Mouse (Mus musculus): Measurements from ENCODE around the gene F7.
"Not testable (repeated sequence)": the region's sequence is repeated elsewhere in the genome, so short reads cannot be mapped to it uniquely, and the experiment has no call there.

Gene F7

GRCm38 (mm10) chr8:13028482-13028881 is 2.6 kb downstream of the F7 start:
- no peak for DNase-seq (ENCODE audit: low read depth, low spot score)

- no peak for DNase-seq (ENCODE audit: low read depth, low spot score)
Observed at GRCm38 (mm10) chr8:13036346-13036812, 10.5 kb downstream of the F7 start.

DNA sequence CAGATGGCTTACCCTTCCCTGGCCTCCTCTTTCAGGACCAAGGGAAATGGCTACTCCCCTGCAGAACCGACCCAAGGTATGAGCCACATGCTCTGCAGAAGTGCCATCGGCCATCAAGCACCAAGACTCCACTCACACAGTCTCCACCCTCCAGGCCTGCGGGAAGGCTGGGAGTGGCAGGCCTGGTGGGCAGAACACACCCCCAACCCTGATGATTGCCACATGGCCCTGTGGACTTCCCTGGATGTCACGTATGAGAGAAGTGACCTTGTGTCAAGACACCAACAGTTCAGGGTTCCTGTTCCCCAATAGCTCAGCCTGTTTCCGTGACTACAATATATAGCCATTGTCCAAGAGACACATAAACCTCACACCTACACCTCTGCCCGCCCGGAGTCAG is 11.2 kb downstream of the F7 start, which contains the start of gene F10:
F10 (plus strand) TSS at position 294 of the 400 bp plus-strand sequence.
- DNase-seq (ENCODE audit: low read depth, low spot score): no peak

DNA sequence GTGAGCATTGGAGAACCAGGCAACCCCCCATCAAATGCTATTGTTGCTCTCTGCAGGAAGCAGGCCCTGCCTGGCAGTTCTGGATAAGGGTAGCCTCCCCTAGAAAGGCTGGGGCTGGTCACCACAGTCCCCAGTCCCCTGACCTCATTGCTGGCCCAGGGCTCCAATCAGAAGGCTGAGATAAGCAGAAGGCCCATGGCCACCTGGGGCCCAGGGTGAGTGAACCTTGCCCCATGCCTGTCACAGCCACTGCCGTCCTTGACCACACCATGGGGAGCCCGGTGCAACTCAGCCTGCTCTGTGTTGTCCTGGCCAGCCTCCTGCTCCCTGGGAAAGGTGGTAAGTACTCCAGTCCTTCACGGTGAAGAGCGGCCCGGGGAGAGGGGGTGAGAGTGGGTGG is 11.7 kb downstream of the F7 start:
- DNase-seq (ENCODE audit: low read depth, low spot score): no peak

GRCm38 (mm10) chr8:13039054-13039453 is 13.2 kb downstream of the F7 start:
- no peak for DNase-seq (ENCODE audit: low read depth, low spot score)

GRCm38 (mm10) chr8:13041459-13041858 is 15.6 kb downstream of the F7 start:
- no peak for DNase-seq (ENCODE audit: low read depth, low spot score)

GRCm38 (mm10) chr8:13047652-13048051 is 21.8 kb downstream of the F7 start:
- no peak for DNase-seq (ENCODE audit: low read depth, low spot score)

- no peak for DNase-seq (ENCODE audit: low read depth, low spot score)
Observed at GRCm38 (mm10) chr8:13050550-13050949, 24.7 kb downstream of the F7 start.

- DNase-seq (ENCODE audit: low read depth, low spot score): no peak
Observed at GRCm38 (mm10) chr8:13057351-13057750, 31.5 kb downstream of the F7 start.

DNA sequence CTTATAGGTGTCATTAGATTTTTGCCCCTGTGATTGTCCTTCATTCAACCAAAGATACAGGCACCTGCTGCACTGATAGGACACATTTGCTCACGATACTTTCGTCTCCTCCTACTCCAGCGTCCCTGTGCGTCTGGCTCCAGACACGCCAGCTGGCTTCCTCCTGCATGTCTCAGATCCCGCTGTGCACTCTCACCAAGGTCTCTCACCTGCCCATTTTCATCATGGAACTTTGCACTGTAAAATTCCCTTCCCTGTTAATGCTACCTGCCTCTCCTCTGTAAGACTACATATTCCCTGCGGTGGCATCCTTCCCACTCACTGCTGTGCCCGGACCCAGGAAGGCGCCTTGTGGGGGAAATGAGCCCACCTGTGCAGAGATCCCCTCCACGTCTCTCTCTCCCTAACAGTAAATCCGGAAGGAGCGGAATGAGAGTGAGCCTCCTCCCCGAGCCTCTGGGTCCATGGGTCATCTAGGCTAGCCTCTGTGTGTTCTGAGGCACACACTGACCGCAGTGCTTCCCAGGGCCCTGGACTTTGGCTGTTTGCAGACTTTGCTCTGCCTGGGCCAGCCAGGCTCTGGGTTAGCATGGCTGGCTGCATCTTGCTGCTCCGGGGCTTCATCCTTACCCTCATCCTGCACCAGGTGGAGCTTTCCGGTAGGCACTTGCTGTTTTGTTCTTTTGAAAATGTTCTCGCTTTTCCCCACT is 34.8 kb downstream of the F7 start, which contains the start of gene Proz:
Proz (plus strand) TSS at position 474 of the 710 bp plus-strand sequence.
- no peak for DNase-seq (ENCODE audit: low read depth, low spot score)

DNA sequence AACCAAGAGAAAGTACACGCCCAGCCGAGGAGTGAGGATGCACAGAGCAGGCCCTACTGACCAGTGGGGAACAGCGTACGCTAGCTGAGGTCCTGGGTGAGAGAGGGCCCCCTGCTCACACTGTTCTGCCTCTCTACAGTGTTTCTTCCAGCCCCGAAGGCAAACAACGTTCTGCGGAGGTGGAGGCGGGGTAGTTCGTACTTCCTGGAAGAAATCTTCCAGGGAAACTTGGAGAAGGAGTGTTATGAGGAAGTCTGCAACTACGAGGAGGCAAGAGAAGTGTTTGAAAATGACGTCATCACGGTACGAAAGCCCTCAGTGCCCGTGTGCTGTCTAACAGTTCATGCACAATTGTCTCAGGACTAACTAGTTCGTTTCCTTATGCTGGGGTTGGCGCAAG is 37.3 kb downstream of the F7 start:
- DNase-seq (ENCODE audit: low read depth, low spot score): no peak

DNA sequence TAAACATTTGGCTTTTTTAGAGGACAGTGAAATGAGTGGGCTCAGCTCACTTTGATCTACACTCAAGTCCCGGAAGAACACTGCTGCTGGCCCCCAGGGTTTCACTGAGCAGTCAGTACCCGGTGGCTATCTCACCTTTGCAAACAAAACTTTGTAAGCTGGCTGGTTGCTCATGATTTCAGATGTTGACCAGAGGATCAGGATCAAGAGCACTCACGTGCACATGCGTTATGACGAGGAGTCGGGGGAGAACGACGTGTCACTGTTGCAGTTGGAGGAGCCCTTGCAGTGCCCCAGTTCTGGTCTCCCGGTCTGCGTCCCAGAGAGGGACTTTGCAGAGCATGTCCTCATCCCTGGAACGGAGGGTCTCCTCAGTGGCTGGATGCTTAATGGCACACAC is 47.4 kb downstream of the F7 start:
- DNase-seq (ENCODE audit: low read depth, low spot score): no peak

DNA sequence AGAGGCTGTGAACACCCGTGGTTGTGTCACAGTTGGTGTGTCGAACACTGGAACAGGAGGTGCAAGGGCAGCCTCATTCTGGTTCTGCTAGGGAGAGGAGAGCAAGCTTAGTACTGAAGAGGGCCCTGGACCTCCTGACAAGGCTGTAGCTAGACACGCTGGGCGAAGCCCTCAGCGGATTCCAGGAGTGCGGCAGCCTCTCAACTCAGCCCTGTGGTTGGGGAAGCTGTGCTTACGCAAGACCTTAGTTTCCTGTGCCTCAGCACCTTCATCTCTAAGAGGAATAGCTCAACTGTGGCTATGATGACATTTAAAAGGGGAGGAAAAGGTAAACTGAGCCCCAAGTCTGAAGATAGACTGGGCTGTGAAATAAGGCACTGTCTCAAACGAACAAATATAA is 49.2 kb downstream of the F7 start:
- no peak for DNase-seq (ENCODE audit: low read depth, low spot score)

GRCm38 (mm10) chr8:13075579-13075978 is 49.7 kb downstream of the F7 start:
- DNase-seq (ENCODE audit: low read depth, low spot score): not testable (repeated sequence)

DNA sequence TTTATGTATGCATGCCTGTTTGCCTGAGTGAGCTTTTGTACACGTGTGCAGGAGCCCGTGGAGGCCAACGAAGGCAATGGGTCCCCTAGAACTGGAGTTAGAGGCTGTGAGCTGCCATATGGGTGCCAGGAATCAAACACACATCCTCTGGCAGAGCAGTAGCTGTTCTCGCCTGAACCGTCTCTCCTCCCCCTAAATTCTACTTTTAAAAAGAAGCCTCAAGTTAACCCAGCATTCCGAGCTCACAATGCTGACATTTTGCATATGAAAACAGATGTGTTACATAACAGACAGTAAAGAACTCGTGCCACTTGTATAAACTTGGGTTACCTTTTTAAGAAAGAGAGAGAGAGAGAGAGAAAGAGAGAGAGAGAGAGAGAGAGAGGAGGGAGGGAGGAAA is 51.7 kb downstream of the F7 start:
- no peak for DNase-seq (ENCODE audit: low read depth, low spot score)
